Mouse (Mus musculus) kidney, adult 18-20 months (tissue): ENCODE results near the gene Gm13275.
"Not testable (repeated sequence)": the region's sequence is repeated elsewhere in the genome, so short reads cannot be mapped to it uniquely, and the experiment has no call there.

Experiments
- DNase-seq: peaks from one replicate; pipeline ENCODE4 v3.0.0; 2021

The Gm13275 gene

DNA sequence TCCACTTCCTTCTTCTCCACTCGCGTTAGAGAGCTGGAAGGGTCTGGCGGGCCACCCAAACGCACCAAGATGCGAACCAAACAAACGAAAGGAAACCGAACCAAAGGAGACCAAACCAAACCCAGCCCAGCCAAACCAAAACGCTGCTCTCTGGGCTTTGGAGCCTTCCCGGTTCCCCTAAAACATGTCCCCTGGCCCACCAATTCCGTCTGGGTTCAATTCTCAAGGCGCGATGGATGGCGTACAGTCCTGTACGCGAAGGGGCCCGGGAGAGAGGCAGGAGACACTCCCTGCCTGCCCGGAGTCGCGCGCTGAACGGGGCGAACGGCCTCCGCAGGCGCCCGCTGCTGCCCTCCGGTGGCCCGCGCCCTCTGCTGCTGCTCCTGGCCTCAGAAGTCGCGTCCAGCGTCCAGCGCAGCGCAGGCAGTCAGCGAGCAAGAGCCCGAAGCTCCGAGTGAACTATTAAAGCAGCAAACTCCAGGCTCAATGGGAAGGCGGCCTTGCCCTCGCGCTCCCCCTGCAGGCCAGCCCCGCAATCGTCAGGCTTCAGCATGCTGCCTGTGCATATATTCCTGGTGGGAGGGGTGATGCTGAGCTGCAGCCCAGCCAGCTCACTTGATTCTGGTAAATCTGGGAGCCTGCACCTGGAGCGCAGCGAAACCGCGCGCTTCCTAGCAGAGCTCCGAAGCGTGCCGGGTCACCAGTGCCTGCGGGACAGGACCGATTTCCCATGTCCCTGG, at the start of gene Gm13275:
Gm13275 (plus strand) TSS at position 552 of the 740 bp plus-strand sequence.
- DNase-seq: peak; percentile 74

DNA sequence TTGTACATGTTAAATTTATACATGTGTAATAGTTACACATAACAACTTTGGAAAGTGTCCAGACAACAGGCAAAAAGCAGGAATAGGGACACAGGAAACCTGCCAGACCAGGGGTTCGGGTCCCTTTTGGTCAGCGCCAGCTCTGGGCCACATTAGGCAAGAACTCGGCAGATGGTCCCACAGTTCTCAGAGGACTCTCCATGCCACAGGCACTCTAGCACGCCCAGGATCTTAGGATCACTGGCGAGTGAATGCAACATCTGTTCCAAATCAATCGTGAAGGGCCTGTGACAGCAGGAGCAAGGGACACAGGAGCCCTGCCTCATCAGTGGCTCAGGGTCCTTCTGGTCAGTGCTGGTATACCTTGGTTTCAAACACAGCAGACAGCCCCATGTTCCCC, 44.4 kb upstream of the Gm13275 start:
- DNase-seq: no peak

DNA sequence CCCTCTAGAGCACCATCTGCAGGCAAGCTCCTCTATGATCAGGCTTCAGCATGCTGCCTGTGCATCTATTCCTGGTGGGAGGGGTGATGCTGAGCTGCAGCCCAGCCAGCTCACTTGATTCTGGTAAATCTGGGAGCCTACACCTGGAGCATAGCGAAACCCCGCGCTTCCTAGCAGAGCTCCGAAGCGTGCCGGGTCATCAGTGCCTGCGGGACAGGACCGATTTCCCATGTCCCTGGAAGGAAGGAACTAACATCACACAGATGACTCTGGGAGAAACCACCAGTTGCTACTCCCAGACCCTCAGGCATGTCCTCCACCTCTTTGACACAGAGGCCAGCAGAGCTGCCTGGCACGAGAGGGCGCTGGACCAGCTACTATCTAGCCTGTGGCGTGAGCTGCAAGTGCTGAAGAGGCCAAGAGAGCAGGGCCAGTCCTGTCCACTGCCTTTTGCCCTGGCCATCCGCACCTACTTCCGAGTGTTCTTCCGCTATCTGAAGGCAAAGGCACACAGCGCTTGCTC, 39.4 kb upstream of the Gm13275 start, which contains the start of gene Gm13271:
Gm13271 (plus strand) TSS at position 51 of the 523 bp plus-strand sequence.
- DNase-seq: peak; percentile 65

DNA sequence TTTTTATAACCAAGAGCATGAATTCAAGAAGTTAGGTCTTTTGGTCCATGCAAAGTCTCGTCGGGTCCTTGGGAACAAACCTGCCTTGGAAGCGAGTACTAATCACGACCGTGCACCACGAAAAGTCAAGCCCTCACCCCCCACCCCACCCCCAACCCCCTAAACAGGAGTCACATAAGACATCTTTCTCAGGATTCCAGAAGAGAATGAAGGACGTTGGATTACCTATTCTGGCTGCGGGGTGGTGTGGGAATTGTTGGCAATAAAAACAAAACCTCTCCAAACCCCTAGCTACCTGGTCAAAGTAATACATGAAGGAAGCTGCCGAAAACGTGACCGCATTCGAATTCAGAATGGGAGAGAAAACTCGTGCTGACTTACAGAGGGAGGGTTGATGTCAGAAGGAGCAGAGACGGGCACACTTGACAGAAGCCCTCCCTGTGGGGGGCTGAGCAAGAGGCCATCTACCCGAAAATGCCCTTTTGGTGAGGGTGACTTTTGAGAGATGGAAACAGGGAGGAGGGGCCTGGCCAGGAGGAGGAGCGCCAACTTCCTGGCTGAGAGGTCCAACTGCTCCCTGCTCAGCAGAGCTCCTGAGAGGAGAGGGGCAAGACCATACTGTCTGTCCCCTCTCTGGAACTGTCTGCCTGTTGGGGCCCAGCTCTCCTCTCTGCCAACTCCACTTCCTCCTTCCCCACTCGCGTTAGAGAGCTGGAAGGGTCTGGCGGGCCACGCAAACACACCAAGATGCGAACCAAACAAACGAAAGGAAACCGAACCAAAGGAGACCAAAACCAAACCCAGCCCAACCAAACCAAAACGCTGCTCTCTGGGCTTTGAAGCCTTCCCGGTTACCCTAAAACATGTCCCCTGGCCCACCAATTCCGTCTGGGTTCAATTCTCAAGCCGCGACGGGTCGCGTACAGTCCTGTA, 37.4 kb upstream of the Gm13275 start:
- peak; percentile 54 for DNase-seq

DNA sequence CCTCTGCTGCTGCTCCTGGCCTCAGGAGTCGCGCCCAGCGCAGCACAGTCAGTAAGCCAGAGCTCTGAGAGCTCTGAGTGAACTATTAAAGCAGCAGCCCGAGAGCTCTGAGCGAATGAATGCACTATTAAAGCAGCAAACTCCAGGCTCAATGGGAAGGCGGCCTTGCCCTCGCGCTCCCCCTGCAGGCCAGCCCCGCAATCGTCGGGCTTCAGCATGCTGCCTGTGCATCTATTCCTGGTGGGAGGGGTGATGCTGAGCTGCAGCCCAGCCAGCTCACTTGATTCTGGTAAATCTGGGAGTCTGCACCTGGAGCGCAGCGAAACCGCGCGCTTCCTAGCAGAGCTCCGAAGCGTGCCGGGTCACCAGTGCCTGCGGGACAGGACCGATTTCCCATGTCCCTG, 36.7 kb upstream of the Gm13275 start:
- peak; percentile 93 for DNase-seq

DNA sequence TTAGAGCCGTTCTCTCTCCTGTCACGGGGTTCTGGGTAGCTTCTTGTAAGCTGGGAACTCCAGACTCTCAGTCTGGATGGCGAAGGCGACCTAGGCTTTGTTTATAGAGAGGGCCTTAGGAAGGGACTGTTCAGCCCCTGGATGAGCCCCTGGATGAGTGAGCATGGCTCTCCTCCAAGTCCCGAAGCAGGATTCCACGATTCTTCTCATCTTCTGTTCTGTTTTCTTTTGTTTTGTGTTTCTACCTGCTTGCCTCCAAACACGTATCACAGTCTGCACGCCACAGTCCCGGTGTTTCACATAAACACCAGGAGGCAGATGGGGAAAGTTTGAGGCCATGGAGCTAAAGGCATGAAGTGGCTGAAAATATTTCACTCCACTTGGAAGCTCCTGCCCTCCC, 35.5 kb upstream of the Gm13275 start:
- not testable (repeated sequence) for DNase-seq

DNA sequence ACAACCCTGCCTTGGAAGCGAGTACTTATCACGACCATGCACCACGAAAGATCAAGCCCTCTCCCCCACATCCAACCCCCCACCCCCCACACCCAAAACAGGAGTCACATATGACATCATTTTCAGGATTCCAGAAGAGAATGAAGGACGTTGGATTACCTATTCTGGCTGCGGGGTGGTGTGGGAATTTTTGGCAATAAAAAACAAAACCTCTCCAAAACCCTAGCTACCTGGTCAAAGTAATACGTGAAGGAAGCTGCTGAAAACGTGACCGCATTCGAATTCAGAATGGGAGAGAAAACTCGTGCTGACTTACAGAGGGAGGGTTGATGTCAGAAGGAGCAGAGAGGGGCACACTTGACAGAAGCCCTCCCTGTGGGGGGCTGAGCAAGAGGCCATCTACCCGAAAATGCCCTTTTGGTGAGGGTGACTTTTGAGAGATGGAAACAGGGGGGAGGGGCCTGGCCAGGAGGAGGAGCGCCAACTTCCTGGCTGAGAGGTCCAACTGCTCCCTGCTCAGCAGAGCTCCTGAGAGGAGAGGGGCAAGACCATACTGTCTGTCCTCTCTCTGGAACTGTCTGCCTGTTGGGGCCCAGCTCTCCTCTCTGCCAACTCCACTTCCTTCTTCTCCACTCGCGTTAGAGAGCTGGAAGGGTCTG, 34.5 kb upstream of the Gm13275 start, which contains the start of gene Gm13283:
Gm13283 (plus strand) TSS at position 510 of the 659 bp plus-strand sequence.
- peak; percentile 35 for DNase-seq

DNA sequence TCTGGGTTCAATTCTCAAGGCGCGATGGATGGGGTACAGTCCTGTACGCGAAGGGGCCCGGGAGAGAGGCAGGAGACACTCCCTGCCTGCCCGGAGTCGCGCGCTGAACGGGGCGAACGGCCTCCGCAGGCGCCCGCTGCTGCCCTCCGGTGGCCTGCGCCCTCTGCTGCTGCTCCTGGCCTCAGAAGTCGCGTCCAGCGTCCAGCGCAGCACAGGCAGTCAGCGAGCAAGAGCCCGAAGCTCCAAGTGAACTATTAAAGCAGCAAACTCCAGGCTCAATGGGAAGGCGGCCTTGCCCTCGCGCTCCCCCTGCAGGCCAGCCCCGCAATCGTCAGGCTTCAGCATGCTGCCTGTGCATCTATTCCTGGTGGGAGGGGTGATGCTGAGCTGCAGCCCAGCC, 33.9 kb upstream of the Gm13275 start:
- DNase-seq: peak; percentile 81

DNA sequence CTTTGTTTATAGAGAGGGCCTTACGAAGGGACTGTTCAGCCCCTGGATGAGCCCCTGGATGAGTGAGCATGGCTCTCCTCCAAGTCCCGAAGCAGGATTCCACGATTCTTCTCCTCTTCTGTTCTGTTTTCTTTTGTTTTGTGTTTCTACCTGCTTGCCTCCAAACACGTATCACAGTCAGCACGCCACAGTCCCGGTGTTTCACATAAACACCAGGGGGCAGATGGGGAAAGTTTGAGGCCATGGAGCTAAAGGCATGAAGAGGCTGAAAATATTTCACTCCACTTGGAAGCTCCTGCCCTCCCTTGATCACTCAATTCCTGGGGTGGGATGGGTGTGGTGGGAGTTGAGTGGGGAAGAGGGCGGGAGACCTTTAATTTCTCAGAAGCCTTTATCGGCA, 32.5 kb upstream of the Gm13275 start:
- DNase-seq: peak; percentile 48

DNA sequence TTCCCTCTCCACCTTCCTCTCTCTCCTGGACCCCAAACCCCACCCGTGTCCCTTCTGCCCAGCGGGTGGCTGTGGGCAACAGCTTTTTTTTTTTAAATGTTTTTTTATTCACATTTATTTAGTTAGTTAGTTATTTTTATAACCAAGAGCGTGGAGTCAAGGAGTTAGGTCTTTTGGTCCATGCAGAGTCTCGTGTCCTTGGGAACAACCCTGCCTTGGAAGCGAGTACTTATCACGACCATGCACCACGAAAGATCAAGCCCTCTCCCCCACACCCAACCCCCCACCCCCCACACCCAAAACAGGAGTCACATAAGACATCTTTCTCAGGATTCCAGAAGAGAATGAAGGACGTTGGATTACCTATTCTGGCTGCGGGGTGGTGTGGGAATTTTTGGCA, 31.9 kb upstream of the Gm13275 start:
- DNase-seq: peak; percentile 13

DNA sequence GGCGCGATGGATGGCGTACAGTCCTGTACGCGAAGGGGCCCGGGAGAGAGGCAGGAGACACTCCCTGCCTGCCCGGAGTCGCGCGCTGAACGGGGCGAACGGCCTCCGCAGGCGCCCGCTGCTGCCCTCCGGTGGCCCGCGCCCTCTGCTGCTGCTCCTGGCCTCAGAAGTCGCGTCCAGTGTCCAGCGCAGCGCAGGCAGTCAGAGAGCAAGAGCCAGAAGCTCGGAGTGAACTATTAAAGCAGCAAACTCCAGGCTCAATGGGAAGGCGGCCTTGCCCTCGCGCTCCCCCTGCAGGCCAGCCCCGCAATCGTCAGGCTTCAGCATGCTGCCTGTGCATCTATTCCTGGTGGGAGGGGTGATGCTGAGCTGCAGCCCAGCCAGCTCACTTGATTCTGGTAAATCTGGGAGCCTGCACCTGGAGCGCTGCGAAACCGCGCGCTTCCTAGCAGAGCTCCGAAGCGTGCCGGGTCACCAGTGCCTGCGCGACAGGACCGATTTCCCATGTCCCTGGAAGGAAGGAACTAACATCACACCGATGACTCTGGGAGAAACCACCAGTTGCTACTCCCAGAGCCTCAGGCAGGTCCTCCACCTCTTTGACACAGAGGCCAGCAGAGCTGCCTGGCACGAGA, 30.8 kb upstream of the Gm13275 start:
- peak; percentile 68 for DNase-seq

DNA sequence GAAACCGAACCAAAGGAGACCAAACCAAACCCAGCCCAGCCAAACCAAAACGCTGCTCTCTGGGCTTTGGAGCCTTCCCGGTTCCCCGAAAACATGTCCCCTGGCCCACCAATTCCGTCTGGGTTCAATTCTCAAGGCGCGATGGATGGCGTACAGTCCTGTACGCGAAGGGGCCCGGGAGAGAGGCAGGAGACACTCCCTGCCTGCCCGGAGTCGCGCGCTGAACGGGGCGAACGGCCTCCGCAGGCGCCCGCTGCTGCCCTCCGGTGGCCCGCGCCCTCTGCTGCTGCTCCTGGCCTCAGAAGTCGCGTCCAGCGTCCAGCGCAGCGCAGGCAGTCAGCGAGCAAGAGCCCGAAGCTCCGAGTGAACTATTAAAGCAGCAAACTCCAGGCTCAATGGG, 20.8 kb upstream of the Gm13275 start, which contains the start of gene Gm13290:
Gm13290 (plus strand) TSS at position 301 of the 400 bp plus-strand sequence.
- not testable (repeated sequence) for DNase-seq

DNA sequence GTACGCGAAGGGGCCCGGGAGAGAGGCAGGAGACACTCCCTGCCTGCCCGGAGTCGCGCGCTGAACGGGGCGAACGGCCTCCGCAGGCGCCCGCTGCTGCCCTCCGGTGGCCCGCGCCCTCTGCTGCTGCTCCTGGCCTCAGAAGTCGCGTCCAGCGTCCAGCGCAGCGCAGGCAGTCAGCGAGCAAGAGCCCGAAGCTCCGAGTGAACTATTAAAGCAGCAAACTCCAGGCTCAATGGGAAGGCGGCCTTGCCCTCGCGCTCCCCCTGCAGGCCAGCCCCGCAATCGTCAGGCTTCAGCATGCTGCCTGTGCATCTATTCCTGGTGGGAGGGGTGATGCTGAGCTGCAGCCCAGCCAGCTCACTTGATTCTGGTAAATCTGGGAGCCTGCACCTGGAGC, 17.7 kb upstream of the Gm13275 start, which contains the start of gene Gm13289:
Gm13289 (plus strand) TSS at position 301 of the 400 bp plus-strand sequence.
- not testable (repeated sequence) for DNase-seq

DNA sequence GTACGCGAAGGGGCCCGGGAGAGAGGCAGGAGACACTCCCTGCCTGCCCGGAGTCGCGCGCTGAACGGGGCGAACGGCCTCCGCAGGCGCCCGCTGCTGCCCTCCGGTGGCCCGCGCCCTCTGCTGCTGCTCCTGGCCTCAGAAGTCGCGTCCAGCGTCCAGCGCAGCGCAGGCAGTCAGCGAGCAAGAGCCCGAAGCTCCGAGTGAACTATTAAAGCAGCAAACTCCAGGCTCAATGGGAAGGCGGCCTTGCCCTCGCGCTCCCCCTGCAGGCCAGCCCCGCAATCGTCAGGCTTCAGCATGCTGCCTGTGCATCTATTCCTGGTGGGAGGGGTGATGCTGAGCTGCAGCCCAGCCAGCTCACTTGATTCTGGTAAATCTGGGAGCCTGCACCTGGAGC, 14.7 kb upstream of the Gm13275 start, which contains the start of gene Gm13272:
Gm13272 (plus strand) TSS at position 301 of the 400 bp plus-strand sequence.
- not testable (repeated sequence) for DNase-seq

DNA sequence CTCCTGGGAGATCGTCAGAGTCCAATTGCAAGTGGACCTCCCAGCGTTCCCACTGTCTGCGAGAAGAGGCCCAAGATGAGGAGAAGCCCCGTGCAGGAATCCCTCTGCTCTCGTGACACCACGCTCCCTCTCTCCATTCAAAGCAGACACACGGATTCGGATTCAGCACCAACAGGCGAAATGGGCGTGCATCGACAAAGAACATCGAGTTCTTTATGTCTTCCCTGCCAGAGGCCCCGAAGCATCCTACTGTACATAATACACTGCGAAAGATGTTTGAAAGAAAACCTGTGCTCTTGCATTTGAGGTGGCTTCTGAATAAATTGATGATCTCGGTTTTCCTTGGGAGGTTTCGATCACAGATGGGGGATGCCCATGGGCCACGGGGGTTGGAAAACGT, 14.0 kb upstream of the Gm13275 start:
- DNase-seq: not testable (repeated sequence)

DNA sequence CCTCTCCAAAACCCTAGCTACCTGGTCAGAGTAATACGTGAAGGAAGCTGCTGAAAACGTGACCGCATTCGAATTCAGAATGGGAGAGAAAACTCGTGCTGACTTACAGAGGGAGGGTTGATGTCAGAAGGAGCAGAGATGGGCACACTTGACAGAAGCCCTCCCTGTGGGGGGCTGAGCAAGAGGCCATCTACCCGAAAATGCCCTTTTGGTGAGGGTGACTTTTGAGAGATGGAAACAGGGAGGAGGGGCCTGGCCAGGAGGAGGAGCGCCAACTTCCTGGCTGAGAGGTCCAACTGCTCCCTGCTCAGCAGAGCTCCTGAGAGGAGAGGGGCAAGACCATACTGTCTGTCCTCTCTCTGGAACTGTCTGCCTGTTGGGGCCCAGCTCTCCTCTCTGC, 12.5 kb upstream of the Gm13275 start, which contains the start of gene Ifnz:
Ifnz (plus strand) TSS at position 301 of the 400 bp plus-strand sequence.
- DNase-seq: not testable (repeated sequence)

DNA sequence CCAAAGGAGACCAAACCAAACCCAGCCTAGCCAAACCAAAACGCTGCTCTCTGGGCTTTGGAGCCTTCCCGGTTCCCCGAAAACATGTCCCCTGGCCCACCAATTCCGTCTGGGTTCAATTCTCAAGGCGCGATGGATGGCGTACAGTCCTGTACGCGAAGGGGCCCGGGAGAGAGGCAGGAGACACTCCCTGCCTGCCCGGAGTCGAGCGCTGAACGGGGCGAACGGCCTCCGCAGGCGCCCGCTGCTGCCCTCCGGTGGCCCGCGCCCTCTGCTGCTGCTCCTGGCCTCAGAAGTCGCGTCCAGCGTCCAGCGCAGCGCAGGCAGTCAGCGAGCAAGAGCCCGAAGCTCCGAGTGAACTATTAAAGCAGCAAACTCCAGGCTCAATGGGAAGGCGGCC, 12.0 kb upstream of the Gm13275 start:
- not testable (repeated sequence) for DNase-seq

DNA sequence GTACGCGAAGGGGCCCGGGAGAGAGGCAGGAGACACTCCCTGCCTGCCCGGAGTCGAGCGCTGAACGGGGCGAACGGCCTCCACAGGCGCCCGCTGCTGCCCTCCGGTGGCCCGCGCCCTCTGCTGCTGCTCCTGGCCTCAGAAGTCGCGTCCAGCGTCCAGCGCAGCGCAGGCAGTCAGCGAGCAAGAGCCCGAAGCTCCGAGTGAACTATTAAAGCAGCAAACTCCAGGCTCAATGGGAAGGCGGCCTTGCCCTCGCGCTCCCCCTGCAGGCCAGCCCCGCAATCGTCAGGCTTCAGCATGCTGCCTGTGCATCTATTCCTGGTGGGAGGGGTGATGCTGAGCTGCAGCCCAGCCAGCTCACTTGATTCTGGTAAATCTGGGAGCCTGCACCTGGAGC, 8.9 kb upstream of the Gm13275 start, which contains the start of gene Gm13276:
Gm13276 (plus strand) TSS at position 301 of the 400 bp plus-strand sequence.
- DNase-seq: not testable (repeated sequence)

DNA sequence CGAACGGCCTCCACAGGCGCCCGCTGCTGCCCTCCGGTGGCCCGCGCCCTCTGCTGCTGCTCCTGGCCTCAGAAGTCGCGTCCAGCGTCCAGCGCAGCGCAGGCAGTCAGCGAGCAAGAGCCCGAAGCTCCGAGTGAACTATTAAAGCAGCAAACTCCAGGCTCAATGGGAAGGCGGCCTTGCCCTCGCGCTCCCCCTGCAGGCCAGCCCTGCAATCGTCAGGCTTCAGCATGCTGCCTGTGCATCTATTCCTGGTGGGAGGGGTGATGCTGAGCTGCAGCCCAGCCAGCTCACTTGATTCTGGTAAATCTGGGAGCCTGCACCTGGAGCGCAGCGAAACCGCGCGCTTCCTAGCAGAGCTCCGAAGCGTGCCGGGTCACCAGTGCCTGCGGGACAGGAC, 5.9 kb upstream of the Gm13275 start, which contains the start of gene Gm13277:
Gm13277 (plus strand) TSS at position 231 of the 400 bp plus-strand sequence.
- peak; percentile 74 for DNase-seq

DNA sequence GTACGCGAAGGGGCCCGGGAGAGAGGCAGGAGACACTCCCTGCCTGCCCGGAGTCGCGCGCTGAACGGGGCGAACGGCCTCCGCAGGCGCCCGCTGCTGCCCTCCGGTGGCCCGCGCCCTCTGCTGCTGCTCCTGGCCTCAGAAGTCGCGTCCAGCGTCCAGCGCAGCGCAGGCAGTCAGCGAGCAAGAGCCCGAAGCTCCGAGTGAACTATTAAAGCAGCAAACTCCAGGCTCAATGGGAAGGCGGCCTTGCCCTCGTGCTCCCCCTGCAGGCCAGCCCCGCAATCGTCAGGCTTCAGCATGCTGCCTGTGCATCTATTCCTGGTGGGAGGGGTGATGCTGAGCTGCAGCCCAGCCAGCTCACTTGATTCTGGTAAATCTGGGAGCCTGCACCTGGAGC, 3.0 kb upstream of the Gm13275 start, which contains the start of gene Gm13278:
Gm13278 (plus strand) TSS at position 301 of the 400 bp plus-strand sequence.
- DNase-seq: not testable (repeated sequence)

DNA sequence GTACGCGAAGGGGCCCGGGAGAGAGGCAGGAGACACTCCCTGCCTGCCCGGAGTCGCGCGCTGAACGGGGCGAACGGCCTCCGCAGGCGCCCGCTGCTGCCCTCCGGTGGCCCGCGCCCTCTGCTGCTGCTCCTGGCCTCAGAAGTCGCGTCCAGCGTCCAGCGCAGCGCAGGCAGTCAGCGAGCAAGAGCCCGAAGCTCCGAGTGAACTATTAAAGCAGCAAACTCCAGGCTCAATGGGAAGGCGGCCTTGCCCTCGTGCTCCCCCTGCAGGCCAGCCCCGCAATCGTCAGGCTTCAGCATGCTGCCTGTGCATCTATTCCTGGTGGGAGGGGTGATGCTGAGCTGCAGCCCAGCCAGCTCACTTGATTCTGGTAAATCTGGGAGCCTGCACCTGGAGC, 2.8 kb downstream of the Gm13275 start, which contains the start of gene Gm13279:
Gm13279 (plus strand) TSS at position 301 of the 400 bp plus-strand sequence.
- not testable (repeated sequence) for DNase-seq
